Mouse (Mus musculus): Measurements from ENCODE around the gene Ptpn11. TPM values are rescaled to one million over a fixed set of nuclear protein-coding genes. Genes with fewer than 3 reads are reported as not detected.
"Not testable (repeated sequence)": the region's sequence is repeated elsewhere in the genome, so short reads cannot be mapped to it uniquely, and the experiment has no call there.

Gene Ptpn11
- polyA plus RNA-seq, 1 experiment from 2014 or later = 25.1 TPM

GRCm38 (mm10) chr5:121224020-121224419 is 32.8 kb upstream of the Ptpn11 start:
- peaks cover 19% of the 10 kb centered on the region for H3K4me1 ChIP-seq
- 91% methylated on average over 4 of the region's 4 CpGs for WGBS
- H3K27ac ChIP-seq; H3K27me3 ChIP-seq (ENCODE audit: poor library complexity, severe bottlenecking); H3K4me3 ChIP-seq; DNase-seq (ENCODE audit: extremely low spot score, low spot score); H3K36me3 ChIP-seq (replicated peaks); H3K9me3 ChIP-seq: not testable (repeated sequence)

GRCm38 (mm10) chr5:121221328-121221850 is 30.2 kb upstream of the Ptpn11 start:
- DNase-seq (ENCODE audit: extremely low spot score, low spot score) = no peak
- peak overlapping the region; percentile 92 for H3K27ac ChIP-seq
- peak overlapping the region; percentile 94 for H3K4me3 ChIP-seq

GRCm38 (mm10) chr5:121220732-121221301 is 29.6 kb upstream of the Ptpn11 start:
- Histone ChIP-seq H3K27ac (peak overlapping the region; percentile 92), H3K9me3 (no peaks in the 10 kb centered on the region), H3K4me3 (peak overlapping the region; percentile 94), H3K36me3 (replicated peaks) (no peaks in the 10 kb centered on the region), H3K4me1 (peaks cover 19% of the 10 kb centered on the region), H3K27me3 (ENCODE audit: poor library complexity, severe bottlenecking) (no peaks in the 10 kb centered on the region)
- DNase-seq (ENCODE audit: extremely low spot score, low spot score) = peak; percentile 48
- WGBS = 0% methylated on average over 31 of the region's 38 CpGs

More at GRCm38 (mm10) chr5:121221328-121221850, 30.2 kb upstream of the Ptpn11 start:
- WGBS = 24% methylated on average over 23 of the region's 23 CpGs
- no peaks in the 10 kb centered on the region for H3K36me3 ChIP-seq (replicated peaks)
- H3K27me3 ChIP-seq (ENCODE audit: poor library complexity, severe bottlenecking) = no peaks in the 10 kb centered on the region
- no peaks in the 10 kb centered on the region for H3K9me3 ChIP-seq
- peaks cover 19% of the 10 kb centered on the region for H3K4me1 ChIP-seq

- Histone ChIP-seq H3K4me3 (peak within 1 kb of the TSS; percentile 94), H3K4me1 (peaks cover 19% of the 10 kb centered on the region), H3K27ac (peak within 1 kb of the TSS; percentile 92), H3K9me3 (no peaks in the 10 kb centered on the region), H3K27me3 (ENCODE audit: poor library complexity, severe bottlenecking) (no peaks in the 10 kb centered on the region), H3K36me3 (replicated peaks) (no peaks in the 10 kb centered on the region)
- DNase-seq (ENCODE audit: extremely low spot score, low spot score) = peak; percentile 98
- under 1% methylated on average over 78 of the region's 90 CpGs for WGBS
Measured at GRCm38 (mm10) chr5:121219980-121220731, 29.0 kb upstream of the Ptpn11 start, which contains the start of gene Hectd4. Hectd4 (plus strand) TSS chr5:121220219.

- Histone ChIP-seq H3K4me1 (peaks cover 19% of the 10 kb centered on the region), H3K27me3 (ENCODE audit: poor library complexity, severe bottlenecking) (no peaks in the 10 kb centered on the region), H3K27ac (no peak overlapping the region), H3K9me3 (no peaks in the 10 kb centered on the region), H3K36me3 (replicated peaks) (no peaks in the 10 kb centered on the region), H3K4me3 (no peak overlapping the region)
- 83% methylated on average over 1 of the region's 1 CpGs for WGBS
- no peak for DNase-seq (ENCODE audit: extremely low spot score, low spot score)
Measured at GRCm38 (mm10) chr5:121219190-121219589, 28.0 kb upstream of the Ptpn11 start.

GRCm38 (mm10) chr5:121217313-121217634 is 26.1 kb upstream of the Ptpn11 start:
- Histone ChIP-seq H3K36me3 (replicated peaks) (peaks cover 10% of the 10 kb centered on the region), H3K4me3 (no peak overlapping the region), H3K27ac (no peak overlapping the region), H3K9me3 (peaks cover 2% of the 10 kb centered on the region; the same call in 1 of the 2 replicates), H3K27me3 (ENCODE audit: poor library complexity, severe bottlenecking) (no peaks in the 10 kb centered on the region), H3K4me1 (peaks cover 19% of the 10 kb centered on the region)
- DNase-seq (ENCODE audit: extremely low spot score, low spot score) = no peak
- WGBS = 88% methylated on average over 2 of the region's 2 CpGs

- H3K27ac ChIP-seq; DNase-seq (ENCODE audit: extremely low spot score, low spot score); H3K4me3 ChIP-seq; H3K27me3 ChIP-seq (ENCODE audit: poor library complexity, severe bottlenecking); H3K9me3 ChIP-seq: not testable (repeated sequence)
- Histone ChIP-seq H3K4me1 (peaks cover 15% of the 10 kb centered on the region), H3K36me3 (replicated peaks) (peaks cover 15% of the 10 kb centered on the region)
- 91% methylated on average over 9 of the region's 9 CpGs for WGBS
Measured at GRCm38 (mm10) chr5:121216584-121217312, 25.6 kb upstream of the Ptpn11 start.

GRCm38 (mm10) chr5:121216126-121216446 is 24.9 kb upstream of the Ptpn11 start:
- peaks cover 22% of the 10 kb centered on the region for H3K36me3 ChIP-seq (replicated peaks)
- peaks cover 4% of the 10 kb centered on the region; the same call in 1 of the 2 replicates for H3K9me3 ChIP-seq
- no peak for DNase-seq (ENCODE audit: extremely low spot score, low spot score)
- 87% methylated on average over 12 of the region's 12 CpGs for WGBS
- H3K4me1 ChIP-seq = peaks cover 9% of the 10 kb centered on the region
- no peak overlapping the region for H3K4me3 ChIP-seq
- H3K27ac ChIP-seq = no peak overlapping the region
- no peaks in the 10 kb centered on the region for H3K27me3 ChIP-seq (ENCODE audit: poor library complexity, severe bottlenecking)

- peak; percentile 64 for DNase-seq (ENCODE audit: extremely low spot score, low spot score)
- H3K9me3 ChIP-seq = peaks cover 4% of the 10 kb centered on the region; the same call in 1 of the 2 replicates
- peaks cover 4% of the 10 kb centered on the region for H3K4me1 ChIP-seq
- peaks cover 27% of the 10 kb centered on the region for H3K36me3 ChIP-seq (replicated peaks)
- no peaks in the 10 kb centered on the region for H3K27me3 ChIP-seq (ENCODE audit: poor library complexity, severe bottlenecking)
- no peak overlapping the region for H3K27ac ChIP-seq
- 52% methylated on average over 13 of the region's 13 CpGs for WGBS
- no peak overlapping the region for H3K4me3 ChIP-seq
Measured at GRCm38 (mm10) chr5:121215380-121216125, 24.4 kb upstream of the Ptpn11 start.

- no peak for DNase-seq (ENCODE audit: extremely low spot score, low spot score)
- H3K36me3 ChIP-seq (replicated peaks) = peaks cover 36% of the 10 kb centered on the region
- H3K4me1 ChIP-seq = peaks cover under 1% of the 10 kb centered on the region
- 62% methylated on average over 7 of the region's 7 CpGs for WGBS
- H3K4me3 ChIP-seq = no peak overlapping the region
- H3K27ac ChIP-seq = no peak overlapping the region
- H3K9me3 ChIP-seq = peaks cover 4% of the 10 kb centered on the region; the same call in 1 of the 2 replicates
- H3K27me3 ChIP-seq (ENCODE audit: poor library complexity, severe bottlenecking) = no peaks in the 10 kb centered on the region
Measured at GRCm38 (mm10) chr5:121214707-121215106, 23.5 kb upstream of the Ptpn11 start.

GRCm38 (mm10) chr5:121212108-121212507 is 20.9 kb upstream of the Ptpn11 start:
- Histone ChIP-seq H3K4me3 (no peak overlapping the region), H3K36me3 (replicated peaks) (peaks cover 62% of the 10 kb centered on the region), H3K27me3 (ENCODE audit: poor library complexity, severe bottlenecking) (no peaks in the 10 kb centered on the region), H3K9me3 (peaks cover 4% of the 10 kb centered on the region; the same call in 1 of the 2 replicates), H3K27ac (no peak overlapping the region), H3K4me1 (peaks cover 9% of the 10 kb centered on the region)
- 95% methylated on average over 6 of the region's 6 CpGs for WGBS
- DNase-seq (ENCODE audit: extremely low spot score, low spot score) = no peak

GRCm38 (mm10) chr5:121210601-121210924 is 19.4 kb upstream of the Ptpn11 start:
- no peak for DNase-seq (ENCODE audit: extremely low spot score, low spot score)
- H3K27me3 ChIP-seq (ENCODE audit: poor library complexity, severe bottlenecking) = no peaks in the 10 kb centered on the region
- H3K4me3 ChIP-seq = no peak overlapping the region
- H3K36me3 ChIP-seq (replicated peaks) = peaks cover 77% of the 10 kb centered on the region
- 89% methylated on average over 1 of the region's 1 CpGs for WGBS
- H3K9me3 ChIP-seq = peaks cover 4% of the 10 kb centered on the region; the same call in 1 of the 2 replicates
- no peak overlapping the region for H3K27ac ChIP-seq
- H3K4me1 ChIP-seq = peaks cover 23% of the 10 kb centered on the region
